Mouse (Mus musculus): ENCODE measurements around the gene Spats2l. TPM values are rescaled to one million over a fixed set of nuclear protein-coding genes. Genes with fewer than 3 reads are reported as not detected.

The Spats2l gene
- 1 to 10 TPM; 3.0 to 6.0 TPM for total RNA-seq (2021)
- 4.6 and 6.6 TPM in 2 replicates for polyA plus RNA-seq (2012; rRNA removed)
- long read RNA-seq, partial matches to known transcripts: 0 of 2 reads
- long read RNA-seq, other reads (novel, unspliced or antisense): 1 of 2 reads

DNA sequence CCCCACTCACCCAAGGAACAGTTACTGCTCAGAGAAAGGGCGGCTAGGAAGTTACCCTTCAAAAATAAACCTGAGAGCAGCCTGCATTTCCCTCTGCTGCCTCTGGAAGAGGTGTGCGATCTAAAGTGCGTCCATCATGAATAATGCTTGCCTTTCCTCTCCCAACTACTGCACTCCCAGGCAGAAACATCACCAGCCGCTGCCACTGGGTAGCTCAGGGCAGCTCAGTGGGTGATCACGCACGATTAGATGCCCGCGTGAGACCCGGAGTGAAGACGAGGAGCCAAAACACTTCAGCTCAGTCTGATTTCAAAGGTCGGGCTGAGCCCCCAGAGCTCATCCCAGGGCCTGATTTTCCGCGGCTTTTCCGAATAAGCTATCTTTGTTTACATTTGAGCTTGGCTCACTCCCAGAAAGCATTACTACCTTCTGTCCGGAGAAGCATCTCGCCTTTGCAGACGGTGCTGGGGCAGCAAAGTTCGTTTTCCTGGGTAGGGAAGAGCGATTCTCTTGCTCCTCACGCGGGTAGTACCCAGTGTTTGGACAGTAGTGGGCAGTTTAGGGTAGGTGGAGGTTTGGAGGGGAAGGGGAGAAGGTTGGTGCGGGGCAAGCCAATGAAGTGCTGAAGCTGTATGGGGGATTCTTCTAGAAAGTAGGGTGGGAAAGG, at the start of gene Spats2l:
Gene Spats2l, plus strand, starts transcription at position 162 of the 667 bp plus-strand sequence.
- DNase-seq: peak; percentile 37

DNA sequence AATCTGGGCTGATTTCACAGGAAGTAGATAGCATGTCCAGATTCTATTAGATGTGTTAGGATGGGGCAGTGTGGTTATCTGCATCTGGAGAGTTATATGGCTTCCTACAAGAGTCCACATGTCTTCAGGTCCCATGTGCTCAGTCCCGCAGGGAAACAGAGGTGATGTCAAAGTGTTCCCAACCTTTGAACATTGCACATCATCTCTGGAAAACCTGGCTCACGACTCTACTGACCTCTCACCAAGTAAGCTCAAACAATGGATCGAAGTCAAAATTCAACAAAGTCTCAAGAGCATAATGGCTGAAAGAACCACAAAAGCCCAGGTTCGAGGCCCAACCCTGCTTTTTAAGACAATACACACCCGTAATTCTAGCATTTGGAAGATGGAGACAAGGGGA, 48.7 kb upstream of the Spats2l start:
- DNase-seq: no peak

DNA sequence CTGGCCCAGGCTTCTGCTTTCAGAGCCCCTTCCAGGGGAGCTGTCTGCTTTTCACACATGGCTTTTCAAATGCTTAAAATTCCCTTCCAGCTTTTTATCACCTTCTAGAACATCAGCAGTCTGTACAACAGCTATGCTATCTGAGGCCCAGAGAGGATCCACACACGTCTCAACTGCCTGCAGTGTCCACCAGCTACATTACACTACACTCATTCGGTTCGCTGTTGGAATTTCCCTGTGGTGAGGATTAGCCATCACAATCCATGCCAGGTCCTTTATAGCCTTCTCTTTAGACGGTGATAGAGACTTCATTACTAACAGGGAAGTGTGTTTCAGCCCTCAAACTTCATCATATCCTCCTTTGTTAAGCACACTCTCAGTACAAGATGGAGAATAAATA, 38.1 kb upstream of the Spats2l start:
- no peak for DNase-seq

DNA sequence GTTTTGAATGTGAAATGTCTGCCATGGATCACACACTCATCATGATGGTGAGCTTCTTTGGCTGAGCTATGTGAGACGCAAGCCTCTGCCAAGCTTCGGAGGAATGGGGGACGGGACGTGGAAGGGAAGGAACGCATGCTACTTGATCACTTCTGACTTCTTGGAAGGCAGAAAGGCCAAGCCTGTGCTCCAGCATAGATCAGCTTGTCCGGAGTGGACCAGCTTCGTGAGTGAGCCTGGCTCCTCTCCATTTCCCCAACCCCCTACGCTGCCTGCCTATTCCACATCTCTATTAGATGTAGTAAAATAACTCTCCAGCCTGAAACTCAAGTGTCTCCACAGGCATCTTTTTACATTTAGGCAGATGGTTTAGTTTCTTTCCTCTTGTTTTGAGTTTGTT, 32.2 kb upstream of the Spats2l start:
- DNase-seq: no peak

DNA sequence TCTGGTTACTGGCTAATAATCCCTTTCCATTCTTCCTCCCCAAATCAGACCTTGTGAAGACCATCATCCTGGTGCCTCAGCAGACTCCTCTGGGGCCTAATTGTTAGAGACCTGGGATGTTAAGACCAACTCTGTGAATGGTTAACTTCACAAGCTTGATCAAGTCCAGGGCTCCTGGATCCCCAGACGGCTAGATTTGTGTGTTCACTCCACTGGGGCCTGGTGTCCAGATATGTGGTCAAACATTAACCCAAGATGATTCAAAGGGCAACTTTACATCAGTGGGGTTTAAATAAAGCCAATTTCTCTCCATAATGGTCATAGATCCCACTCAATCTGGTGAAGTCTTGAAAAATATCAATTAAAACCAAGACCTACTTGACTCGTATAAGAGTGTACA, 31.7 kb upstream of the Spats2l start:
- DNase-seq: no peak

DNA sequence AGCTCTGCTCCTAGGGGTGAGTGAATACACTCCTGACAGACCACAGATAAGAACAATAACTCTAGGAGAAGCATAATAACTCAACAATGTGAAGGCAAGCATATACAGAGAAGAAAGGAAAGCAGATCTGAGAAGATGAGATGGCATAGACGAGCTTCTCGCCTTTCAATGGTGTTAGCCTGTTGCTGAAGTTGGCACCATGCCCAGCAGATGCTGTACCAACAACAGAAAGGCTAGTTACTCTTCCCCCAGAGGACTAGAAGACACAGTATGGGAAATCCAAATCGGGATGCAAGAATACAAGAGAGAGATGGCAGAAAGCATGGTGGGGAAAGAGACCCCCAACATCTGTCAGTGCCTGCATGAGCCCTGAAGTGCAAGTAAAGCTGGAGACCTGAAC, 22.2 kb upstream of the Spats2l start:
- DNase-seq: no peak

DNA sequence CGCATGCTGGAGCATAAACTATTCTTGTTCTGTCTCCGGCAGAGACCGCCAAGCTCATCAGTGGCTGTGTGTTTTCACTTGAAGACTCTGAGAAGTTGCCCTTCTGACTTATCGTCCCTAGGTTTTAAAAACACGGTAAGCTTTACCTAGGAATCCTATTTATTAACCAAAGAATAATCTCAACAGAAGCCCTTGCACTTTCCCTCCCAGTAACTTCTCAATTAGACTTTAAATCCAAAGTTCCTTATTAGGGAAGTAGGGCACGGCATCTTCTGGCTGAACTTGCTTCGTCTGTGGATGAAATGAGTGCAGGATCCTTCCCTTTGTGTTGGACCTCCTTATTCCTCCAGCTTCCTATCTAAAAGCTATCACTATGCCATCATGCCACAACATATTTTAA, 7.6 kb upstream of the Spats2l start:
- DNase-seq: no peak

DNA sequence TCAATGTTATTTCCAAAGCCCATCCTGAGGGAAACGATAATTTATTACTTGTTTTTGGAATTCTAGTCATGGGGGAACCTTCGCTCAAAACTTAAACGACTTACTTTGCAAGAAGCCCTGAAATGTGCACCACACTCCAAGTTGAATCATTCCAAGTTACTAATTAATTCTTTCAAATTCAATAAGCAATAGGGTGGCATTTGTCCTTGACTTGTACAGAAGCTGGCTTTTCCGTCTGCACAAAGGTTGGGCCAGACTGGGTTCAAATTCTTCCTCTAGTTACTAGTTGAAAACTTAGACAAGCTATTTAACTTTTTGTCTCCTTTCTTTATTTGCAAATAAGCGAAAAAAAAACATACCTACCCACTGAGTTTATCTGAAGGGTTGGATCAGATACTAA, 636 bp upstream of the Spats2l start:
- DNase-seq: no peak

DNA sequence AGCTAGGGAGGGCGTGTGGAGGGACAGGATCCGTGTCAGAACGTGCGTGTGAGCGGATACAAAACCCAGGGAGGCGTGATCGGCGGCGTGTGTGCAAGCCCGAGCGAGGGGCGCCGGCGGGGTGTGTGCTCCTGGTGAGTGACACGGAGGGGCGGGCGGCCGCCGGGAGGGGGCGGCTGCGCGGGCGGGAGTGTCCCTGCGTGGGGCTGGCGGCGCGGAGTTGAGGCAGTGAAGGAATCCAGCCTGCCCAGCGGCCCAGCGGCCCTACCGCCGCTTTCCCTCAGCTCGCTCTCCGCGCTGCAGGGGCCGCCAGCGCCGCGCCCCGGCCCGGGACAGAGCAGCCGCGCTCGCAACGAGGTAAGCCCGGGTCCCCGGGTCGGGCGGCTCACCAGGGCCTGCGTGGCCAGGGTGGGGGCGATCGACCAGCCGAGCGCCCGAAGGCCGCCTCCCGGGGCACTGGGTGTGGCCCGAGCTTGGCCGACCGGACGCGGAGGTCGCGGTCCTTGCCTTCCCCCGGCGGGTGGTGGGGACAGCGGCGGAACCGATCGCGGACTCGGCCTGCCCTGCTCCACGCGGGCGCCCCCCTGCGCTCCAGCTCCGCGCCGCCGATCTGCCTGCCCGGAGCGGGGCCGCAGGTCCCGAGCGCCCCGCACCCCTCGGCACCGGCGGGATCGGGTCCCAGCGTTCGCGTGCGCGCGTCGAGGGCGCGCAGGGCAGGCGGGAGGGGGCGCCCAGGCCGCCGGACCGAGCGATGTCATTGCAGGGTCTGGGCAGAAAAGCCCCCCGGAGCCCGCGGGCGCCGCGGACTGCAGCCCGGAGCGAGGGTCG, 920 bp downstream of the Spats2l start:
- peak; percentile 74 for DNase-seq

DNA sequence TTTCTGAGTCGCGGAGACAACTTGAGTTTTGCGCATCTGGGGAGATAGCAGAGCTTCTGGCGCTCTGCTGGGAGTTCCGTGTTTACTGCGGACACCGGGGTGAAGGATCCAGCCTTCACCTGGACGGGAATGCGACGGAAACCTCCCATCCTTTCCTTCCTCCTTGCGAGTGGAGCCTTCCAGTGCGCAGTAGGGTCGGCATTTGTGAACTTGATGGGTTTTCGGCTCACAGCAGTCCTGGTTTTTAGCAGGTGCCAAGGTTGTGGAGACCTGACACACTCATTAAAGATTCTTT, 1.5 kb downstream of the Spats2l start:
- DNase-seq: no peak

DNA sequence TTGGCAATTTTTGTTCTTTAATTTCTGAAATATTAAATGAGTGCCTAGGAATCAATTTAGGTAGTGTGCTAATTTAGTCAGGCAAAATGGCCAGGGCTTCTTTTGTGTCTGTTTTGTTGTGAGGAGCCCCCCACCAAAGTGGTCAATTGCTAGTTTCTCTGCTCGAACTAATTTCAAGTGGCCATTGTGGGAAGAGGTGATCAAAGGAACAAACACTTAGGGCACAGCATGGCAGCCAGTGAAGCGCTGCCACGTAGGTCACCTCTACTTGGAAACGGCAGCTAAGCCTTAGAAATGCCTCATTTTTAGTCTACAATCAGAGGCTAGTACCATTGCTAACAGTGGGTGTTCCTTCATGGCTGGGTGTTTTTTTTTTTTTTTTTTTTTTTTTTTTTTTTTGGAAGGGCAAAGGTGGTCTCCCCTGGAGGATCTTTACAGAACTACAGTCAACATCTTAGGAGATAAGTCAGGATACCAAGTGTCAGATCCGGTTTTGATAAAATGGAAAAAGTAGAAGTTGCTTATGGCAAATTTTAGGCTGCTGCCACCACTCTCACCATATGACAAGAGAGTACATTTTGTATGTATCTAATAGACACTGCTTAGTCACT, 2.8 kb downstream of the Spats2l start:
- DNase-seq: no peak

DNA sequence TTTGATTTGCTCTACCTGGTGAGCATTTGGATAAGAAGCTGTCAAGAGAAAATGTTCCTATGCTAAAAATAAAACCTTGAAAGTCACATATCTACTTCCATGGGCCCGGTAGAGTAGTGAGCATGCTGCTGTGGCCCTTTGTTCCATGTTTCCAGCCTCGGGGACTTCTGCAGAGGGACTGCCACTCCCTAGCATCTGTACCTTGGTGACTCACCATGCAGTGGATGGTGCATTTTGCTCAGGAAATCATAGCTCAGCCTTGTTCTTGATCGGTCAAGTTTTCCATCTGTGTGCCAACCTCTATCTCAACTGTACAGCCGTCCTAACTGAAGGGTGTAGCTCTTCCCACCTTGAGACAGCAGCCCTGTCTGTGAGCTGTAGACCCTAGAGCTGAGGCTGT, 10.3 kb downstream of the Spats2l start:
- no peak for DNase-seq

DNA sequence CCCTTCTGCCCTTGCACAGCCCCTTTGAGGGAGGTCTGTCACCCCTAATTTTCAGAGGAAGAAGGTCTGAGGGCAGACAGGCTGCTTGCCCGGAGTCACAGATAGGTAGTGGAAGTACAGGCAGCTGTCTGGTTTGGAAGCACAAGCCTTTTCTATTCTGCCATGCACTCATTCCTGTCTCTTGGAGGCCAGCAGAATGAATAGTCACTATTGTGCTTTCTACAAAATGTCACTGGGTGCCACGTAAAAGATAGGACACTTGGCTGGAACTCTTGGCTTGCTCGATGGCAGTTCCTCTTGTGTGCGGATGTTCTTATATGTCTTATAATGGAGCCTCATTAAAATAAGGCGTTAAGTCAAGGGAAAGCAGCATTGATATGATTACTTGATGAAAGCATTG, 15.9 kb downstream of the Spats2l start:
- no peak for DNase-seq

DNA sequence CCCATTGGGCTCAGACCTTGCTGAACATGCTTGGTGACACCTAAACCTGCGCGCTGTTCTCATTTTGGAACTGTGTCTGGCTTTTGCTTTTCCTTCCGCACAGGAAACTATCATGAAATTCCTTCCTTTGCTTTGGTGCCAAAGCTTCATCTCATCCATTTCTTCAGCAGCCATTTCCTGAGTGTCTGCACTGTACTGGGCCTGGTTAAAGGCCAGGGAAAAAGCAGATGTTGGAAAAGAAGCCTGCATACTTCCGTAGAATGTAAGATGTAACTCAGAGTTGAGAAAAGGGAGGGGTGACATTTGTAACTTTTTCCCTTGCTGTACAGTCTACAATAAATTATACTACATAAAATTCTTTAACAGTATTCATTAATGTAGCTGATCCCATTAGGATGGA, 18.2 kb downstream of the Spats2l start:
- DNase-seq: no peak

DNA sequence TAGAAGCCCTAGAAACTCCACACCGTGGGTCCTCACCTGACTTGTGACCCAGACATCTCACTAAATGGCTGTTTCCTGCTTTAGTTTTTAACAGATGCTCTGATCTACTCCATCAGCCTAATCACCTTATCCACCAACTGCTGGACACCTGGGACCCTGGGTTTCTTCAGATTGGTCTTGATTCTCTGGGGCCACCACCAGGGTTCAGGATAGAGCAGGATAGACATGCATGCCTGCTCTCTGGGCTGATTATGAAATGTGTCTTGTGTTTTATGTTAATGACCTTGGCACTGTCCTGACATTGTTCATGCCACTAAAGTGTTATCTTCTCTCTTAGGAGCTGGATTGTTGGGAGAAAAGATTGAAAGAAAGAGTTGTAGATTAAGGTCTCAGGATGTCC, 21.9 kb downstream of the Spats2l start:
- DNase-seq: peak; percentile 6

DNA sequence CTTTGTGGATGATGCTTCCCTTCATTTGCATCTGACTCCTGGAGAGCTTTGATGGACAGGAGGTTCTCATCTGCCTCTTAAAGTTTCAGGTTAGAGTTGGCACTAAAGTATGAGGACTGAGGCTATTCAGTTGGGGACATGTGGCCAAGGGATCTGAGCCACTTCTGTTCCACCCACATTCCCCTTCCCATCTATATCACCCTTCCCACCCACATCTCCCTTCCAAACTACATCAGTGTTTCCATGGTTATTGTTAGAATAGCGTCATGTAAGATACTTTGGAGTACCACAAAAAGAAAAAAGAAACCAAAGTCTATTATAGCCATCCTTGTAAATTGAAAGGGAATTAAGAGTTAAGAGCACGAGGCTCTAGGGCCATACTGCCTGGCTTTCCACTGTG, 25.4 kb downstream of the Spats2l start:
- no peak for DNase-seq

DNA sequence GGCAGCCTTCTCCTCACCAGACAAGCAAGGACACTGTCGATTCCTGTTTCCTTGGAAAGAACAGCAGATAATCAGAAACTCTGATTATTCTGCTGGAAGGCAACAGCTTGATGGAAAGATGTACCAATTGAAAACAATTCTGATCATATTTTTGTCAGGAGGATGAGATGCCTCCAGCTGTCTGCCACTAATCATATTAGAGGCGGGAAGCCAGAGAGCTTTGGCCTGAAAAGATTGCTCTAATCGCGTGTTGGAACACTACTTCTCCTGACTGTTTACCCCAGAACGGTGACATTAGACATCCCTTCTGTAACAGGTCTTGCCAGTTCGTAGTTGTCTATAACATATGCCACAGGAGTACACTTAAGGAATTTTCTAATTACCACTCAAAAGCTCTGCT, 26.9 kb downstream of the Spats2l start:
- no peak for DNase-seq

DNA sequence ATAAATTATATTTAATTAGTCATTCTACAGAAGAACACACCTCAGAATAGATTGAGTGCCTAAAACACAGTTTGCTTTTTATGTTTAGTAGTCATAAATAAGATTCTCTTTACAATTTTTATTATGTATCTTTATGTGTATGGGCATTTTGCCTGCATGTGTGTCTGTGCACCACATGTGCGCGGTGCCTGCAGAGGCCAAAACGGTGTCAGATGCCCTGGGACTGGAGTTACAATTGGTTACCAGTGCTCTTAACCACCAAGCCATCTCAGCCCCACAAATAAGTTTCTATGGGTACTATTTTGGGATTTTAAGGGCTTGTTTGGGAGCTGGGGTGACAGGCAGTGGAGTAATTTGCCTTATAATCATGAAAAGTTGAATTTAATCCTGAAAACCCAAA, 32.2 kb downstream of the Spats2l start:
- no peak for DNase-seq

DNA sequence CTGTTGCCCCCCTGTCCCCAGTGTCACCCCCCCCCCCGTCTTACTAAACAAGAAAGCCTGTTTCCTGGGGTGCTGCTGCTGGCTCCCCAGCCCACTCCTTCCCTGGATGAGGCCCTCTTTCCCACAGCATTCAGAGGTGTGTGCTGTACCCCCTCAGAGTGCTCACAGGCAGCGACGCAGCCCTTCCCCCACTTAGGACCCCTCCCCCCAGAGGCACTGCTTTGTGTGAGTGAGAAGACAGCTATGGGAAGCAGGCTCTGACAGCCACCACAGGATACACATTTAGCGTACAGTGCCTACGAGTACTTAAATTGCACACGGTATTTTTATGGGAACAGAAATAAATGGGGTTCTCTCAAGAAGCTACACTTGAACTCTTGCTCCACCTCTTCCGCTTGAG, 33.9 kb downstream of the Spats2l start:
- DNase-seq: no peak

DNA sequence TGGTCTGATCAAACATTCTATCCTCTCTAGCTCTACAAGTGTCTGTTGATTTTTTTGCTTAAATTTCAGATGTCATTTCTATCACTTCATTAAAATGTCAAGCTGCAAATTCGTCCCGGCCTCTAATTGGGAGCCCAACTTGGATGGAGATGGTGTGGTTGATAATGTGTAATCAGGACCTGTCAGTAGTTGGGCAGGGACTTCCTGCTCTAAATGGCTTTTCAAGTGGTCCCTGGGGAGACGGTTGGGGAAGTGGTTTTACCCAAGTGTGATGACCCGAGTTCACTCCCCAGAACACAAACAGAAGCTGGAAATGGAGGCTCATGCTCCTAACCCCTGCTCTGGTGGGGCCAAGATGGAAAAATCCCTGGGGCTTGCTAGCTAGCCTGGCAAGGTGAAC, 36.3 kb downstream of the Spats2l start:
- no peak for DNase-seq

DNA sequence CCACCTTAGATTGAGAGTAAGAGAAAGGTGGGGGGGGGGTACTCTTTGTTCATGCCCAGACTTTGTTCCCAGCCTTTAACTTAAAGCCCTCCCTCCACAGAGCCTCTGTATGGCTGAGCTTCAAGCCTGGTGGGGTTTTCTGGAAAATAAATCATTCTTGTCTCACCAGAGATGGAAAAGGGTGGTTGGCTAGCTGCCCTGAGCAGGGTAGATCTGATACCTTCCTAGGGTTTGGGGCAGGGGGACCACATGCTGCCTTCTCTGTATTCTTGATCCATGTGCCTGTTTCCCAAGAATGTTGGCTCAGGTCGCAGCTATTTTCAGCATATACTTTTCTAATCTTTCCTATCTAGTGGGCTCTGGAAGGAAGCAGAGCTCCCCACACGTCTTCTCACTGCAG, 43.1 kb downstream of the Spats2l start:
- DNase-seq: no peak

DNA sequence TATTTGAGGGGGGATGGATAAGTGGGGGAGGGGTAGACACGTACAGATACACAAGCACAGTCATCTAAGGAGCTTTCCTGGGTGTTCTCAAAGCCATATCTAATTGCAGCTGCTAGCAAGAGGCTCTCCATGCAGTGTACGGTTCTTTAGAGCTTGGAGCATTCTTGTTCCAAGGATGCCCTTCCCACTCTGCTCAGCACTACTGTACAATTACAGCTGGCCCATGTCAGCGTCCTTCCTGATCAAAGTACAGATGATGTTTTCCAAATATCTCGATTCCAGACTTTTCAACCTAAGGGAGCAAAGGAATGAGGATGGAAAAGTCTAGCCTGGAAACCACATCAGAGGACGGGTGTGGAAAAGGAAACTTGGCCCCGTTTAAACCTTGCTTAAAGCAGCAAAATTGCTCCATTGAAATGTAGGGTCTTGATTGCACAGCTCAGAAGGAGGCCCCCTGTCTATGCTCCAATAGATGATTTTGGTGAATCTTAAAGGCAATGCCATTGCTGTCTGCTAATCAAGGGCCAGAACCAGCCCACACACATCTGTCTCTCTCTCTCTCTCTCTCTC, 46.6 kb downstream of the Spats2l start:
- DNase-seq: no peak
